Mouse (Mus musculus) gastrocnemius, postnatal 36 days (tissue): Measurements from ENCODE around the gene Mipol1. TPM values are rescaled to one million over a fixed set of nuclear protein-coding genes. Genes with fewer than 3 reads are reported as not detected.

Experiments used
- DNase-seq, 2 experiments: peaks; one replicate each; pipeline ENCODE4 v3.0.0; 2022
- intact Hi-C: fragments of 180-260 bp; cut with DNase I; formaldehyde crosslinking; loops from one replicate; pipeline ENCODE4 v1.15.1; 2025
- total RNA-seq, 2 experiments: library from RNA; stranded (reverse); gene quantifications; 2 replicates each; pipeline ENCODE4 v1.2.3; 2021

Mipol1 gene
- total RNA-seq, 2 experiments from 2014 or later = 2.4 to 2.6 TPM

DNA sequence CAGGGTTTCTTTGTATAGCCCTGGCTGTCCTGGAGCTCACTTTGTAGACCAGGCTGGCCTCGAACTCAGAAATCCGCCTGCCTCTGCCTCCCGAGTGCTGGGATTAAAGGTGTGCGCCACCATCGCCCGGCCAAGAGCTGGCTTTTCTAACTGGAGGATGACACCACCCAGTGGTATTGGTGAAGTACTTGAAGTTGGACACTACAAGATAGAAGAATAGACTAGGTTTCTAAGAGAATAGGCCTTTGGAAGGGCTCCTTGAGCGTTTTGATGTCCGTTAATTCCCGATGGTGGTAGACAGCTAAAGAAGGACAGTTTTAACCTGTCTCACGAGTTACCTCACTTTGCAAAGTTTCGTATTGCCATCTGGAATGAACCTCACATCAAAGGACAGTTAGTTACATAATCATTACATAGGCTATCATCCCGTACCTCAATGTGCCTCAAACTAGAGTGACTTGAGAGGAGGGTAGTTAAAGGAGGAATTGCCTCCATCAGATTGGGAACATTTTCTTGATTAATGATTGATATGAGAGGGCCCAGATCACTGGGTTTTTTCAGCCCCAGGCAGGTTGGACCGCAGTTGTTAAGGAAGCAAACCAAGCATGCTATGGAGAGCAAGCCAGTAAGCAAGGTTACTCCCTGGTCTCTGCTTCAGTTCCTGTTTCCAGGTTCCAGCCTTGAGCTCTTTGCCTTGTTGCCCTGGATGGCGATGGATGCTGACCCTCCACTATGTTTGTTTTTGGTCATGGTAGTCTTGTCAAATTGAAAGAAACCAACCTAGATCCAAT lies 1.1 kb downstream of the Mipol1 start:
- intact Hi-C loops = no loop called here
- no peak for DNase-seq

- no peak for DNase-seq
- intact Hi-C loops = no loop called here
Measured at GRCm38 (mm10) chr12:57233386-57233785, 3.2 kb downstream of the Mipol1 start.

- DNase-seq = no peak
Measured at GRCm38 (mm10) chr12:57243671-57244495, 13.7 kb downstream of the Mipol1 start.

GRCm38 (mm10) chr12:57258572-57258971 lies 28.3 kb downstream of the Mipol1 start:
- DNase-seq = no peak
- intact Hi-C loops = no loop called here

More at GRCm38 (mm10) chr12:57243671-57244495, 13.7 kb downstream of the Mipol1 start:
- intact Hi-C loops = no loop called here

DNA sequence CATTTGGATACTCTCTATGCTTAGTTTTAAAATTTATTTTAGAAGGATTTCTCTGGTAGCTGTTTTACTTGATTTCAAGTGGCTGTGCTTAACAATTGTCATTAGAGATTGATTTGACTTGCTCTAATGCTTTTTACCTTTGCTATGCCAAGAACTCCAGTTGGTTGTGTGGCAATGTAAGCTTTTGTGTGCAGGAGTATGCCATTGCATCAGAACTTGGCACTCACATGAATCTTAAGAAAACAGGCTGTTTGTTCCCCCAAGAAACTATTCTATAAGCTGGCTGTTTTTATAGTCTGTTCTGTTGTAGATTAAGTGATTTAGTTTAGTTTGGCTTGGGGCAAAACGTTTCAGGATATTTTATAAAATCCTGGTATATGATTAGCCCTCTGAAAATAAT lies 45.2 kb downstream of the Mipol1 start:
- DNase-seq = no peak
- intact Hi-C loops = no loop called here

DNA sequence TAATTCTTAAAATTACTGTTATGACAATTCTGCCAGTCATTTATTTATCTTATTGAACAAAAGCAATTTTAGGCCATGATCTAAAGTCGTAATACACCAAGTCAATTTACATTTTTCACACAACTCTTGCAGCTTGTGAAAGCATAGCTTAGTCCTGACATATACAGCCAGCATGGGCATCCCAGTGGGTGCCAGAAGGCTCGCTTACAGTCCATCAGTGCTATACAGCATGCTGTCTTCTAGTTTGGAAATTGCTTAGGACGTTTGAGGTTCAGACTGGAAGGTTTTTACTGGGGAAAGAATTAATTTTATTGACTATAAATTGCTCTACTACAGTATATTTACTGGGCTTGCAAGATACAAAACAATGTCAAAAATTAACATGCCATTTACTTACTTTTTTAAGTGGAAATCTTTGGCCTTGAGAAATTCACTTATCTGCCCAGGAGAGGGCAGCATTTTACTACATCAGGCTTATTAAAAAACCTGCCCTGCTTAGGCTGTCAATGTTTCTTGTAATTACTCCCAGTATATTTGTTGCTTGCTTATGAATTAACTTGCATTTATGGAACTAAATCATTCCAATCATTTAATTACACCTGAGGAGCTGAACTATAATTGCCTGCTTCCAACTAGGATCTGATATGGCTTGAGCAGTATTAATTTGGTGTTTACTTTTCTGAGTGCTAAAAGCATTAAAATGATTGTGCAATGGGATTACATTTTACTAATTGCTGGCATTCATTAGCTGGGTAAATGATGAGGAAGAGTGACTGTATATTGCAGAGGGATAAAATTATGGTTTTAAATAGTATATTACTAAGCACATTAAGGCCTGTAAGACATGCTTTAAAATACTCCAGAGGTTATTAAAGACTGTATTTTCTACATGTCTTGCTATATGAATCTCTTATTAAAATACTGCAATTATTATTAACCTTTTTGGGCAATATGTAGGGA lies 51.2 kb downstream of the Mipol1 start:
- no peak for DNase-seq

GRCm38 (mm10) chr12:57285303-57286059 lies 55.3 kb downstream of the Mipol1 start:
- no peak for DNase-seq
- intact Hi-C loops = no loop called here

More for the DNA sequence above, 51.2 kb downstream of the Mipol1 start:
- intact Hi-C loops = loop anchor here (5.0 kb wide), 2 partner anchors 271 to 506 kb away; no protein-coding TSS in a partner anchor

- intact Hi-C loops = no loop called here
- no peak for DNase-seq
Measured at GRCm38 (mm10) chr12:57307337-57307736, 77.1 kb downstream of the Mipol1 start.

DNA sequence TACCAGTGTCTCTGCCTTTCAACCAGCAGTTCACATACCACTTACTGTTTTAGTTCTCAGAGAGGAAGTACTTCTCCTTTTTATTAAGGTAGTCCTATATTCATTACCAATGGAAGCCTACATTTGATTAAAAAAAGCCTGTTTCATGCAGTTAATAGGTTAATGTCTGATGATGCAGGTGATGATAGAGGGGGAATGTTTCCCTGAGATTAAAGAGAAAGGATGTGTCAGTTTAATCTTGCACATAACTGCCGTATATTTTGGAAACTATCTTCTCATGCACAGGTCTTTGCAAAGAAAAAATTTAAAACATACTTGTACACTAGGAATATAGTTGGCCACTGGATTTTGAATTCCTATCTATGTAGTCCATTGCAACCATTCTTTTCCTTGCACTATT lies 77.5 kb downstream of the Mipol1 start:
- intact Hi-C loops = no loop called here
- no peak for DNase-seq

GRCm38 (mm10) chr12:57339053-57339452 lies 108.8 kb downstream of the Mipol1 start:
- intact Hi-C loops = no loop called here
- DNase-seq = no peak

GRCm38 (mm10) chr12:57340111-57340510 lies 109.9 kb downstream of the Mipol1 start:
- no peak for DNase-seq

DNA sequence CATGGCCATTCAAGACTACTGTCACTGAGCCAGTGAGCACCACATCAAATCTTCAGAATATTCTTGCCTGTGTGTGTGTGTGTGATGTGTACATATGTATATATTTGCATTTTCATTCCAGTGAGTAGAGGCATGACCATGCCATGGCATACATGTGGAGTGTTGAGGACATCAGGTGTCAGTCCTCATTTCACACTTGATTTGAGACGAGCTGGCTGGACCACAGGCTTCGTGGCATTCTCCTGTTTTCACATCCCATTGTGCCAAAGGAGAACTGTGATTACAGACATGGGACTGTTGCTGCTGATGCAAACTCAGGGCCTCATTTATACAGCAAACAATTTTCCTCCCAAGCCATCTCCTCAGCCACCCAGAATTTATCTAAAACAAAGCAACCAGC lies 132.5 kb downstream of the Mipol1 start:
- DNase-seq = no peak
- intact Hi-C loops = no loop called here

More at GRCm38 (mm10) chr12:57340111-57340510, 109.9 kb downstream of the Mipol1 start:
- intact Hi-C loops = no loop called here

DNA sequence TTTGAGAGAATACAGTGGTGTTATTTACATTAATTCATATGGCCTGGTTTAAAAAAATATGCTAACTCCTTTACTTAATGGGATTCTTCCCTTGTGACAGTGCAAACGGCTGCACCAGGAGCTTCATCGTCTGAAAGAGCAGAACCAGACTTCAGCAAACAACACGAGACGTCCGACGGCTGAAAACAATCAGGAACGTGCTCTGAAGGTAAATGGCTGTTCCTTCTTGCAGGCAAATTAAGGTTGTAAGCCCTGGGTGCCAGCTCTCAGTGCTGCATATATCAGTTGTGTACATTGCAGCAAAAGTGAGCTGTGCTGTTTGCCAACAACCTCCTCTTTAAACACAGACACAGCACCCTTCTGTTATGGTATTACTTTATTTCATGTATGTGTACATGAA lies 133.8 kb downstream of the Mipol1 start:
- DNase-seq = no peak
- intact Hi-C loops = no loop called here

- intact Hi-C loops = no loop called here
- DNase-seq = no peak
Measured at GRCm38 (mm10) chr12:57371790-57372547, 141.7 kb downstream of the Mipol1 start.

GRCm38 (mm10) chr12:57382797-57383196 lies 152.6 kb downstream of the Mipol1 start:
- intact Hi-C loops = no loop called here
- DNase-seq = no peak

GRCm38 (mm10) chr12:57387588-57388292 lies 157.5 kb downstream of the Mipol1 start:
- intact Hi-C loops = no loop called here
- DNase-seq = no peak

DNA sequence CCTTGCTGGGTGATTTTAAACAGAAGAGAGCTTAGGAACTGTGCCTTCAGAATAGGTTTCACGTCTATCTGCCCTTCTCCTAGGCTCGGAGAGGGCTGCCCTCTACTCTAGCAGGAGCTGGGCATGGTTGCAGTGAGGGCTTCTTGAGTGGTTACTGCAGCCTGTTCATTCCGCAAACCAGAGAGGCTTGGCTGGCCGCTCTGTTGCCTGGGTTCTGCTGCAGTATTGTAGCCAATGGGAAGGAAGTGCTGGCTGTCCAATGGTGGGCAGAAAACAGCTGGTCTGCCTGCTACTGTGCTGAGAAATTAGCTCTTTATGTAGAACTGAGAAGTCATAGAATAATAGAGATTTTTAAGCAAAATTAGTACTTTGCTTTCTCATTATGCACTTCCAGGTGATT lies 169.3 kb downstream of the Mipol1 start:
- no peak for DNase-seq
- intact Hi-C loops = no loop called here

- no peak for DNase-seq
- intact Hi-C loops = no loop called here
Measured at GRCm38 (mm10) chr12:57400186-57400585, 170.0 kb downstream of the Mipol1 start.
